Mouse (Mus musculus) effector memory CD4-positive, alpha-beta T cell, adult 7 months (primary cell): ENCODE data around the gene Arhgap35. TPM values are rescaled to one million over a fixed set of nuclear protein-coding genes. Genes with fewer than 3 reads are reported as not detected.

Source experiments
- polyA plus RNA-seq: library from polyadenylated mRNA; unstranded; fragments of 100-300 nt; shearing (Covaris generic); gene quantifications from one replicate; pipeline ENCODE4 v1.2.1, GENCODE M21; 2017

Gene Arhgap35
- polyA plus RNA-seq: 4.8 TPM

GRCm38 (mm10) chr7:16614888-16615715 lies at the start of gene Arhgap35:
TSS of gene Arhgap35 (minus strand) at chr7:16614993.

GRCm38 (mm10) chr7:16477628-16478027 lies 137.2 kb downstream of the Arhgap35 start, which contains the start of gene Npas1:
TSS of gene Npas1 (minus strand) at chr7:16477728.

GRCm38 (mm10) chr7:16452587-16453073 lies 162.2 kb downstream of the Arhgap35 start, which contains the start of gene Tmem160:
TSS of gene Tmem160 (plus strand) at chr7:16452779.

Other genes with a start within 250 kb of the Arhgap35 start
- 104 TPM for gene Sae1, start 227.2 kb downstream of the Arhgap35 start, polyA plus RNA-seq
- gene Zc3h4, start 214.1 kb downstream of the Arhgap35 start, polyA plus RNA-seq: 16.5 TPM
- 74.5 TPM for gene Tmem160, start 162.2 kb downstream of the Arhgap35 start, polyA plus RNA-seq
- gene Npas1, start 137.3 kb downstream of the Arhgap35 start, polyA plus RNA-seq: 0.27 TPM
- gene Ceacam15, start 60.7 kb upstream of the Arhgap35 start, polyA plus RNA-seq: not detected
- not detected for gene Ceacam9, start 106.9 kb upstream of the Arhgap35 start, polyA plus RNA-seq
- 90.3 TPM for gene Ap2s1, start 123.4 kb upstream of the Arhgap35 start, polyA plus RNA-seq
- gene Slc1a5, start 166.3 kb upstream of the Arhgap35 start, polyA plus RNA-seq: 321 TPM
- 64.8 TPM for gene Strn4, start 200.9 kb upstream of the Arhgap35 start, polyA plus RNA-seq
- 26.4 TPM for gene Fkrp, start 201.7 kb upstream of the Arhgap35 start, polyA plus RNA-seq
- gene Prkd2, start 227.9 kb upstream of the Arhgap35 start, polyA plus RNA-seq: 121 TPM